13 mouse cellular contexts compared by ENCODE assay signal in the genomic region with DNA sequence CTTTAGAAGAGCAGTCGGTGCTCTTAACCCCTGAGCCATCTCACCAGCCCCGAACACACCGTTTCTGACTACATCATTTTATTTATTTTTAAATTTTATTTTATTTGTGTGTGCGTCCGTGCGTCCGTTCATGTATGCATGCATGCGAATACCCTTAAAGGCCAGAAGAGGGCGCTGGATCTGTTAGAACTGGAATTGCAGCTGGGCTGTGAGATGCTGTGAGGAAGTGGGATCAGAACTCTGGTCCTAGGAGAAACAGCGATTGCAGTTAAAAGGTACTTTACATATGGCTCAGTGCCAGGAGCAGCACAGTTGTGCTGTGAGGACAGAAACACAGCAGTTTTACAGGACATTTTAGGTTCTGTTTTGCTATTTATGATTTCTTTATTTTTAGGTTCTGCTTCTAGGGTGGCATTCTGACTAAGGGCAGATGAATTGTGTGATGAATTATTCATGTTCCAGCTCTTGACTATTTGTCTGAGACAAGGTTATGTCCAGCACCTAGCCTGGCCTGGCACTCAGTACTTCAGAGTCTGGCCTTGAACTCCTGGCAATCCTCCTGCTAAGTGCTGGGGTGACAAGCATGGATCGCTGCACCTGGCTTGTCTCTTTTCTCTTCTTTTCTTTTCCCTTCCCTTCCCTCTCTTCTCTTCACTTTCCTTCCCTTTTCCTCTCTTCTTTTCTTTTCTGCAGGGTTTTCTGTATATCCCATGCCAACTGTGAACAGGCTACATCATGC.
DNase-seq lines count a peak whose midpoint lies in the region; ATAC-seq and TF ChIP-seq lines count a peak whose summit lies in the region.
"Had no signal": no experiment of that assay in that cellular context is flagged by ENCODE, and none has a peak within 500 bp of the region (broad histone marks: within the 10 kb centered on the region; RNA-seq: fewer than 3 reads in every experiment).

No protein-coding gene starts in this region.

- H3K27me3 ChIP-seq in kidney, postnatal 0 days (ENCODE audit: insufficient read depth, low read length), result no peaks in the 10 kb centered on the region
- H3K27me3 ChIP-seq in kidney, embryonic 15.5 days, result no peaks in the 10 kb centered on the region
- no peaks in the 10 kb centered on the region for H3K27me3 ChIP-seq in E14TG2a.4 (ENCODE audit: insufficient read depth, low read length)
- H3K27me3 ChIP-seq: embryonic facial prominence, embryonic 13.5 days; liver, embryonic 15.5 days; stomach, embryonic 15.5 days had no signal

- peak; percentile 64 to 88 for DNase-seq in adrenal gland, adult (ENCODE audit: inconsistent age in 2 of 2, low spot score in 1 of 2)
- DNase-seq in adrenal gland, postnatal 4 days (ENCODE audit: low spot score in 2 of 2), result no peak
- no peak for DNase-seq in kidney, postnatal 0 days (ENCODE audit: low spot score)
- peak; percentile 63 to 70 for DNase-seq in adrenal gland, postnatal 36 days
- DNase-seq in Muller cell, postnatal 12 days (ENCODE audit: inconsistent ontology term), result no peak
- no peak for DNase-seq in kidney, postnatal 25 days
- DNase-seq: cerebellum, adult 9-10 months had no signal

- H3K9ac ChIP-seq in kidney, postnatal 0 days (ENCODE audit: low read depth, low read length), result no peak overlapping the region
- H3K9ac ChIP-seq in kidney, embryonic 15.5 days, result no peak overlapping the region
- H3K9ac ChIP-seq: embryonic facial prominence, embryonic 13.5 days; liver, embryonic 15.5 days; stomach, embryonic 15.5 days had no signal

- no peak overlapping the region for H3K4me2 ChIP-seq in kidney, postnatal 0 days (ENCODE audit: low read length)
- no peak overlapping the region for H3K4me2 ChIP-seq in kidney, embryonic 15.5 days
- H3K4me2 ChIP-seq: embryonic facial prominence, embryonic 13.5 days; liver, embryonic 15.5 days; stomach, embryonic 15.5 days had no signal

- no peak overlapping the region for H3K4me3 ChIP-seq in kidney, postnatal 0 days (replicated peaks; ENCODE audit: low read depth, low read length)
- no peak overlapping the region for H3K4me3 ChIP-seq in kidney, embryonic 15.5 days (replicated peaks)
- H3K4me3 ChIP-seq in E14TG2a.4 (replicated peaks; ENCODE audit: low read length), result no peak overlapping the region
- H3K4me3 ChIP-seq: embryonic facial prominence, embryonic 13.5 days; hindbrain, embryonic 10.5 days; liver, embryonic 15.5 days; stomach, embryonic 15.5 days had no signal

- WGBS in kidney, postnatal 0 days, result 87% methylated on average over 11 of the region's 11 CpGs
- WGBS in kidney, embryonic 15.5 days, result 87% methylated on average over 11 of the region's 11 CpGs

- TF ChIP-seq CTCF in kidney, postnatal 0 days (IDR thresholded peaks at IDR 0.05; ENCODE audit: low read depth), result peak; percentile 43; the same call in 1 of the 2 replicates
- TF ChIP-seq CTCF in E14TG2a.4 (conservative IDR thresholded peaks at IDR 0.05; ENCODE audit: low read length), result peak; percentile 83

- no peak for ATAC-seq in kidney, postnatal 0 days (replicated peaks; ENCODE audit: low FRiP score, low read depth)
- no peak for ATAC-seq in kidney, embryonic 15.5 days (replicated peaks; ENCODE audit: low FRiP score)

- no peaks in the 10 kb centered on the region for H3K36me3 ChIP-seq in kidney, postnatal 0 days (ENCODE audit: insufficient read depth, low read length)
- no peaks in the 10 kb centered on the region for H3K36me3 ChIP-seq in kidney, embryonic 15.5 days
- no peaks in the 10 kb centered on the region for H3K36me3 ChIP-seq in E14TG2a.4 (ENCODE audit: insufficient read depth, low read length)
- H3K36me3 ChIP-seq: embryonic facial prominence, embryonic 13.5 days; hindbrain, embryonic 10.5 days; liver, embryonic 15.5 days; stomach, embryonic 15.5 days had no signal

- no peaks in the 10 kb centered on the region for H3K4me1 ChIP-seq in kidney, postnatal 0 days (replicated peaks; ENCODE audit: insufficient read depth, low read length)
- H3K4me1 ChIP-seq in kidney, embryonic 15.5 days, result peaks cover 15% of the 10 kb centered on the region
- H3K4me1 ChIP-seq in E14TG2a.4 (replicated peaks; ENCODE audit: low read depth, low read length), result peaks cover 40% of the 10 kb centered on the region
- H3K4me1 ChIP-seq: stomach, embryonic 15.5 days had no signal

- H3K27ac ChIP-seq in kidney, postnatal 0 days, result no peak overlapping the region
- no peak overlapping the region for H3K27ac ChIP-seq in kidney, embryonic 15.5 days
- H3K27ac ChIP-seq: embryonic facial prominence, embryonic 13.5 days; liver, embryonic 15.5 days; stomach, embryonic 15.5 days had no signal

- H3K9me3 ChIP-seq in kidney, postnatal 0 days (replicated peaks; ENCODE audit: low read length), result no peaks in the 10 kb centered on the region
- H3K9me3 ChIP-seq in kidney, embryonic 15.5 days (replicated peaks), result no peaks in the 10 kb centered on the region
- no peaks in the 10 kb centered on the region for H3K9me3 ChIP-seq in E14TG2a.4 (ENCODE audit: low read length)
- H3K9me3 ChIP-seq: embryonic facial prominence, embryonic 13.5 days; hindbrain, embryonic 10.5 days; liver, embryonic 15.5 days; stomach, embryonic 15.5 days had no signal

Comparison
In these comparisons a context has a peak if more than half of its experiments do, and no peak if none do; other contexts are left out.
1. DNase-seq: peak in adrenal gland, adult (2 of 2) and adrenal gland, postnatal 36 days (2 of 2); none in adrenal gland, postnatal 4 days (0 of 2), kidney, postnatal 0 days (single experiment), Muller cell, postnatal 12 days (single experiment) and kidney, postnatal 25 days (0 of 2).